Mouse (Mus musculus) liver, adult 2 months (tissue): Measurements from ENCODE around the gene Tyw1.

Source experiments
- CTCF ChIP-seq: fragments of 200-500 bp; IDR thresholded peaks from 2 replicates; pipeline ENCODE4 v1.5.1; 2011; ENCODE audit warnings: low read depth, low read length, control low read depth
- POLR2A ChIP-seq: fragments of 200-500 bp; IDR thresholded peaks from 2 replicates; pipeline ENCODE4 v1.6.1; 2011; ENCODE audit warnings: low read length, control low read depth; ENCODE audit not compliant: insufficient read depth; ENCODE audit errors: extremely low read depth

- TF ChIP-seq CTCF (no peak), POLR2A (no peak)
These were observed 1.9 kb downstream of the Tyw1 start for GRCm38 (mm10) chr5:130257303-130257702.
